Mouse (Mus musculus): ENCODE measurements around the gene Ctcf.

DNA sequence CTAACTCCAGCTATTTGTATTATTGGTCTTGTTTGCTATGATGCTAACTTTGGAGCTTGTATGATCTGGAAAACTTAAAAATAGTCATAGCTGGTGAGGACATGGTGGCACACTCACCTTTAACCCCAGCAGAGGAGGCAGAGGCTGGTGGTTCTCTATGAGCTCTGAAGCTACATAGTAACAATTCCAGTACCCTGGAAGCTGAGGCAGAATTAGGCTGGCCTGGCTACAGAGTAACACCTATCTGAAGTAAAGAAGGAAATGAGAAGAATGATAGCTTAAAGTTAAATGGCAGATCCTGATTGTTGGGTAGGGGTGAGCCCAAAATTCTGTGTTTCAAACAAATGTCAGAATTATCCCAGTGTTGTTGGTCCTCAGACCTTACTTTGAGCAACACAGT, 21.3 kb downstream of the Ctcf start:
- TF ChIP-seq POLR2A (IDR thresholded peaks at IDR 0.05; ENCODE audit: insufficient read depth, low read length): no peak
- TF ChIP-seq EP300 (IDR thresholded peaks at IDR 0.05; ENCODE audit: insufficient read depth, low read depth, low read length): no peak
